Mouse (Mus musculus): ENCODE data around the gene Col11a1. TPM values are rescaled to one million over a fixed set of nuclear protein-coding genes. Genes with fewer than 3 reads are reported as not detected.
A peak's percentile ranks its signal among the peaks of the same experiment; 100 is the strongest.

The Col11a1 gene
- 10 to 100 TPM in 1 of 2 experiments, 1 to 10 TPM in 1; 8.1 to 13.3 TPM for total RNA-seq (2021)

- peak; percentile 40 to 50 for DNase-seq (ENCODE audit: extremely low spot score in 1 of 2, low spot score in 1 of 2)
Observed at GRCm38 (mm10) chr3:114029971-114030635, at the start of gene Col11a1. Col11a1 (plus strand) TSS chr3:114030540.

- DNase-seq (ENCODE audit: extremely low spot score in 1 of 2, low spot score in 1 of 2) = no peak
Observed at GRCm38 (mm10) chr3:113990936-113991335, 39.4 kb upstream of the Col11a1 start.

- DNase-seq (ENCODE audit: extremely low spot score in 1 of 2, low spot score in 1 of 2) = no peak
Observed at GRCm38 (mm10) chr3:114030886-114031285, 546 bp downstream of the Col11a1 start.

GRCm38 (mm10) chr3:114031351-114032213, 1.2 kb downstream of the Col11a1 start:
- peak in 1 of 2 experiments; percentile 12 for DNase-seq (ENCODE audit: extremely low spot score in 1 of 2, low spot score in 1 of 2)

GRCm38 (mm10) chr3:114032333-114032732, 2.0 kb downstream of the Col11a1 start:
- peak in 1 of 2 experiments; percentile 14 for DNase-seq (ENCODE audit: extremely low spot score in 1 of 2, low spot score in 1 of 2)

GRCm38 (mm10) chr3:114052406-114052805, 22.1 kb downstream of the Col11a1 start:
- DNase-seq (ENCODE audit: extremely low spot score in 1 of 2, low spot score in 1 of 2) = no peak

- DNase-seq (ENCODE audit: extremely low spot score in 1 of 2, low spot score in 1 of 2) = no peak
Observed at GRCm38 (mm10) chr3:114053501-114053900, 23.2 kb downstream of the Col11a1 start.

- DNase-seq (ENCODE audit: extremely low spot score in 1 of 2, low spot score in 1 of 2) = no peak
Observed at GRCm38 (mm10) chr3:114065123-114065522, 34.8 kb downstream of the Col11a1 start.

- DNase-seq (ENCODE audit: extremely low spot score in 1 of 2, low spot score in 1 of 2) = peak; percentile 6 to 12
Observed at GRCm38 (mm10) chr3:114065587-114065986, 35.2 kb downstream of the Col11a1 start.

GRCm38 (mm10) chr3:114099335-114099734, 69.0 kb downstream of the Col11a1 start:
- DNase-seq (ENCODE audit: extremely low spot score in 1 of 2, low spot score in 1 of 2) = no peak

GRCm38 (mm10) chr3:114107099-114107498, 76.8 kb downstream of the Col11a1 start:
- DNase-seq (ENCODE audit: extremely low spot score in 1 of 2, low spot score in 1 of 2) = peak in 1 of 2 experiments; percentile 4

GRCm38 (mm10) chr3:114147140-114147539, 116.8 kb downstream of the Col11a1 start:
- no peak for DNase-seq (ENCODE audit: extremely low spot score in 1 of 2, low spot score in 1 of 2)

- no peak for DNase-seq (ENCODE audit: extremely low spot score in 1 of 2, low spot score in 1 of 2)
Observed at GRCm38 (mm10) chr3:114197964-114198750, 167.8 kb downstream of the Col11a1 start.

GRCm38 (mm10) chr3:114212255-114212654, 181.9 kb downstream of the Col11a1 start:
- no peak for DNase-seq (ENCODE audit: extremely low spot score in 1 of 2, low spot score in 1 of 2)

- DNase-seq (ENCODE audit: extremely low spot score in 1 of 2, low spot score in 1 of 2) = no peak
Observed at GRCm38 (mm10) chr3:114216105-114216504, 185.8 kb downstream of the Col11a1 start.

- no peak for DNase-seq (ENCODE audit: extremely low spot score in 1 of 2, low spot score in 1 of 2)
Observed at GRCm38 (mm10) chr3:114229501-114229900, 199.2 kb downstream of the Col11a1 start.

Measured in layer of hippocampus, postnatal 25 days (tissue).